Mouse (Mus musculus) regulatory T cell (primary cell): ENCODE data around the gene Pelo.

Experiments
- in situ Hi-C: fragments of 300-600 bp; cut with MboI, MseI; formaldehyde crosslinking; loops from one replicate; pipeline ENCODE4 v1.15.1; 2025; ENCODE audit warnings: high pct_unique_total_duplicates

Pelo gene

GRCm38 (mm10) chr13:115090069-115090976, at the start of gene Pelo:
Gene Pelo (minus strand): TSS chr13:115090186.
- in situ Hi-C loops: loop anchor here (10.0 kb wide), 1 partner anchor 246 kb away; no protein-coding TSS in a partner anchor

- in situ Hi-C loops: no loop called here
Observed at GRCm38 (mm10) chr13:115138513-115138912, 48.5 kb upstream of the Pelo start.

- in situ Hi-C loops: no loop called here
Observed at GRCm38 (mm10) chr13:115136761-115137160, 46.8 kb upstream of the Pelo start.

GRCm38 (mm10) chr13:115132435-115132834, 42.4 kb upstream of the Pelo start:
- in situ Hi-C loops: no loop called here

- in situ Hi-C loops: no loop called here
Observed at GRCm38 (mm10) chr13:115131381-115131780, 41.4 kb upstream of the Pelo start.

- in situ Hi-C loops: no loop called here
Observed at GRCm38 (mm10) chr13:115130035-115130434, 40.0 kb upstream of the Pelo start.

DNA sequence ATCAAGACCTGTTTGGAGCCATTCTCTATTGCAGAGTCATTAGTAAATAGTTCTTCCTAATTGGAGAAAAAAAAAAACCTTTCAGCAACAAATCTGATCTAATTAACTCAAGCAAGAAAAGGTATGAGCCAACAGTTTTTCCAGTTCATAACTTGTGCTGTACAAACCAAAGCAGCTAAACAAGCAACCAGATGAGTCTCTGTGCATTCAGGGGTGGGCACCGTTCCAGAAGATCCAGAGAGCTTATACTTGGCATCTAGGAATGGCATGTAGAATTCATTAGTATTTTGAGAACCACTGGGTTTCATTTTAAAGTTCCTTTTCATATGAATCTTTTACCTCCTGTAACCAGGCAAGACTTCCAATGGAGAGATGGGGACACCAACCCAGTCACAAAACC, 37.8 kb upstream of the Pelo start:
- in situ Hi-C loops: no loop called here

DNA sequence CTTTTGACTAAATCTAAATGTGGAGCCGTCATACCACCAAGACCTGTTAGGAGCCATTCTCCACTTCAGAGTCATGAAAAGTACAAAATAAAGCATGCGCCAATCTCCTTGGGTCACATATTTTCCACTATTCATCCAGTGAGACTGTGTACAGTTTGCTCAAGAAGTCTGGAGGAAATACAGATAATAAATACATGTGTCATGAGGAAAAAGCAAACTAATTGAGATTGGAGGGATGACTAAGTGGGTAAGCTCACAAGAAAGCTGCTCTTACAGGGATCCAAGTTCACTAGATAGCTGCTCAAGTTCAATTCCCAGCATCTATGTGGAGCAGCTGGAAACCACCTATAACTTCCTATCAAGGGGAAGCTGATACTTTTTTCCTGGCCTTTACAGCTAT, 36.5 kb upstream of the Pelo start:
- in situ Hi-C loops: no loop called here

GRCm38 (mm10) chr13:115125130-115125529, 35.1 kb upstream of the Pelo start:
- in situ Hi-C loops: no loop called here

DNA sequence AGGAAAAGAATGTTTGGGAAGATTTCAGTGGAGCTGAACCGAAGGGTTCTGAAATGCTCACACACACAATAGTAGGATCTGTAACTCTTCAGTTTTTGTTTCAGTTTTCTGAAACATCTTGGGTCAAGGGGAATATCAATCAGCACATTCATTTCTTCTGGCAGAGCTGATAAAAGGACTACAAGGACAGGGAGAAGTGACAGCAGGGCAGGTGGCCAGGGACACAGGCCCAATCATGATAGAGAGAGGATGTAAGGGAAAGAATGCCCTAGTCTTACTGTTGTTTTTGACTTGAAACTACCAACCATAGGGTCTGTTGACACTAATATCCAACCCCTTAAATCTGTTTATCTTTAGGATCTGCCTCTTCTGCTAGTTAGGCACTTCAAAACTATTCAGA, 34.5 kb upstream of the Pelo start:
- in situ Hi-C loops: no loop called here

GRCm38 (mm10) chr13:115118756-115119155, 28.8 kb upstream of the Pelo start:
- in situ Hi-C loops: no loop called here

DNA sequence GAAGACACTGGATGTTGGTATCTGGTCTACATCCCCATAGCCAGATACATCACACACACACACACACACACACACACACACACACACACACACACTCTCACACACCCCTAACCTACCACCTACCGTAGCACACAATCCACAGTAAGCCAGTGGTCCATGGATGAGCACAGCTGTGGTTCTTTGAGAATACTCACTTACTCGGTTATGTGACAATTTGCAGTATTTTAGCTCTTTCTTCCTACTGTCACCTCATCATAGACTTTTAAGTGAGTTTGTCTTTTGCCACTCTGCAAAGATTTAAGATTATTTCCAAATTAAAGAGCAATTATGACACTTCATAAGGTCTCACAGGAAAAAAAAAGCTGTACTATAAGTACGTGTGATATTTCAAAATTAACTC, 28.2 kb upstream of the Pelo start:
- in situ Hi-C loops: no loop called here

DNA sequence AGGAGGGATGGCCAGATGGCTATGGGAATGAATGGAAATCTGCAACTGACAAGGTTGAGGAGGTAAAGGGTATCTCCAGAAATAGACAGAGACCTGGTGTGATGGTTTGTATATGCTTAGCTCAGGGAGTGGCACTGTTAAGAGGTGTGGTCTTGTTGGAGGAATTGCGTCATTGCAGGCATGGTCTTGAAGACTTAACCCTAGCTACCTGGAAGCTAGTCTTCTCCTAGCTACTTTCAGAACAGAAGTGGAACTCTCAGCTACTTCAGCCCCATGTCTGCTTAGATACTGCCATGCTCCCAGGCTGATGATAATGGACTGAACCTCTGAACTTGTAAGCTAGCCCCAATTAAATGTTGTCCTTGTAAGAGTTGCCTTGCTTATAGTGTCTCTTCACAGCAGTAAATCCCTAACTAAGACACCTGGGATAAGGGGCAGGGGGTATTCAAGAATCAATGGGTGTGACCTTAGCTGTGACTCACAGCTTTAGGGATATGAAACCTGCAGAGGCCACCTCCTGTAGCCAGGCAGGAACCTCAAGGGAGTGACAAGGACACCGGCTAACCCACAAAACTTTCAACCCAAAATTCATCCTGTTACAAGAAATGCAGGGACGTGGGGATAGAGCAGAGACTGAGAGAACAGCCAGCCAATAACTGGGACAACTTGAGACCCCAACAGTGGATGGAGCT, 27.1 kb upstream of the Pelo start:
- in situ Hi-C loops: no loop called here

- in situ Hi-C loops: no loop called here
Observed at GRCm38 (mm10) chr13:115109628-115110027, 19.6 kb upstream of the Pelo start.

- in situ Hi-C loops: no loop called here
Observed at GRCm38 (mm10) chr13:115107436-115107835, 17.4 kb upstream of the Pelo start.

GRCm38 (mm10) chr13:115106183-115106582, 16.2 kb upstream of the Pelo start:
- in situ Hi-C loops: no loop called here

DNA sequence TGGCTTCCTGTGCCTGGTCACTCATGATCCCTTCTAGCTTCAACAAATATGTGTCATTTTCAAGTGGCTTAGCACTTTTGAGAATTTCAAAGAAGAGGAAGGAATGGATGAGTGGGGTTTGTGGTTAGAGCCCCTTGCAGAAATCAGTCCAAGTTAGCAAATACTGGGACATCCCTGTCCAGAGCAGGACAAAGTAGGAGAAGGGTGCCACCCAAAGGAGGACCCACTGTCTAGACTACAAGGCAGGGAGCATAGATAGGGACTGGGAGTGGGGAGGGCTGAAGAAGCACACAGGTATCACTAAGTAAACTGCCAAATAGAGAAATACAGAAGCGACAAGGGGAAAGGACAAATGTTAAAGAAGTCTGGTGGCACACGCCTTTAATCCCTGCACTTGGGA, 12.8 kb upstream of the Pelo start:
- in situ Hi-C loops: no loop called here

GRCm38 (mm10) chr13:115101355-115102191, 11.6 kb upstream of the Pelo start, which contains the start of the genes Gm49395 and Itga1:
Gene Gm49395 (minus strand): TSS chr13:115101921.
Gene Itga1 (minus strand): TSS chr13:115101964.
- in situ Hi-C loops: no loop called here

DNA sequence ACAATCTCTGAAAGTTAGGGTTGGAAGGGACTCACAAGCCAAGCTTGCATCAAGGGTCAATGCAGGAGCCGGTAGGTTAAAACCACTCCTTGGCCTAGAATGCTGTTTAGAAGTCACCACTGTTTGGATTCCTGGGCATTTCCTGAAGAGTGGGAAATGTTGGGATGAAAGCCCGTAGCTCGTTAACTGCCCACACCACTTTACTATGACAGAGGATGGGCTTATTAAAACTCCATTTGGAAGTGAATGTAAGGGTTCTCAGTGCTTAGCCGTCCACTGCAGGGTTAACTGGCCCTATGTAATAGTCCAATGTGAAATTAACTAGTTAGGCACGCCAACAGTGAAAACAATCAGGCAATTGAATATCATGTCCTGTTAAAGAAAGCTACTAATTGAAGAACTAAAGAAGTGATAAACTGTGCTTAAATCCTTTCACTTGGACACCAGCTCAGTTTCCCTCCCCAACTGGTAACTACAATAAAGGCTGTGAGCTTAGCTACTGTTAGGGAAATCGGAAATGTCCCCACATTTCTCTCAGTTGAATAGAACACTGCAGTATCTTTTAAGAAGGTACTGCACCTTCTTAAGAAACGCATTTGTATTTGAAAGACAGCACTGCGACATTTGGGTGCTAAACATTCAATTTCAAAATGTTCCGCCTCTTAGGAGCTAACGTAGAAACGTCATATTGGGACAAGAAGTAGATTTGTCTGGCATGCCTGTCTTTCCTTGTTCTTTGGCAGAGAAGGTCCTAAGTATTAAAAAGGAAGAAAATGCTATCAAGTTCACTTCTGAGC, 10.6 kb upstream of the Pelo start:
- in situ Hi-C loops: no loop called here

DNA sequence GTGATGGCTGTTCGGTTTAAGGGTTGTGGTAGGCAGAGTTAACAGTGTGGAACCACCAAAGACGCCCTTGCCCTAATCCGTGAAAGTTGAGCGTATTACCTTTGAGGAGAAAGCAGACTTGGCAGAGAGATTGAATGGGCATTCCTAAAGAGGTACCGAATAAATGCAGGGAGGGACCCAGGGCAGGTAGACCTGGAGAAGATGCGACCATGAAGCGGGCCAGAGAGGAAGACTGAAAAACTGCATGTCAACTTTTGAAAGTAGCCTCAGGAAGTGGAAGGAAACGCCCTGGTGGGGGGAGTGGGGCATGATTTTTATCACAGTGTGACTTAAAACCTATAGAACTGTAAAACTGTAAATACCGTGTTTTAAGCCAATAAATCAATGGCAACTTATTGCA, 9.4 kb upstream of the Pelo start:
- in situ Hi-C loops: loop anchor here (10.0 kb wide), 1 partner anchor 255 kb away; no protein-coding TSS in a partner anchor

- in situ Hi-C loops: loop anchor here (10.0 kb wide), 1 partner anchor 253 kb away; no protein-coding TSS in a partner anchor
Observed at GRCm38 (mm10) chr13:115098227-115098626, 8.2 kb upstream of the Pelo start.
